Mouse (Mus musculus): ENCODE results near the gene Castor1. TPM values are rescaled to one million over a fixed set of nuclear protein-coding genes. Genes with fewer than 3 reads are reported as not detected.

The Castor1 gene
- total and polyA plus RNA-seq, 3 experiments: 4.7 to 23.7 (median 13.0) TPM

- Histone ChIP-seq H3K27me3 (replicated peaks) (no peaks in the 10 kb centered on the region), H3K9ac (ENCODE audit: insufficient read depth, low read depth) (0 out of 2 replicates have a peak overlapping the region, but pooled peaks have one; percentile 30), H3K79me2 (replicated peaks; ENCODE audit: control insufficient read depth, extremely low read depth, insufficient read depth, poor library complexity, severe bottlenecking) (no peaks in the 10 kb centered on the region), H3K9me3 (replicated peaks; ENCODE audit: low read length) (peaks cover 3% of the 10 kb centered on the region), H3K4me2 (ENCODE audit: insufficient read depth, low read depth, poor library complexity, severe bottlenecking) (no peak overlapping the region), H3K4me3 (replicated peaks in 1 of 3; ENCODE audit: low read depth in 2 of 3, low read length in 2 of 3, poor library complexity in 1 of 3) (no peak overlapping the region), H3K36me3 (replicated peaks in 1 of 2; ENCODE audit: control insufficient read depth in 1 of 2, insufficient read depth in 1 of 2, low read length in 1 of 2) (peaks cover 0 to 9% of the 10 kb centered on the region in 2 experiments), H3K4me1 (ENCODE audit: control insufficient read depth in 1 of 2, insufficient read depth in 2 of 2) (peaks cover 10 to 39% of the 10 kb centered on the region in 2 experiments), H3K27ac (ENCODE audit: insufficient read depth, low read depth) (no peak overlapping the region)
- in situ Hi-C loops (cut with MboI; ENCODE audit: low pct_ligation_motif_present, low pct_unique_long_range_greater_than_20kb, low sequenced_read_pairs): no loop called here
- dilution Hi-C loops (cut with MboI; ENCODE audit: extremely low pct_ligation_motif_present, extremely low pct_unique_long_range_greater_than_20kb, low sequenced_read_pairs): no loop called here
- DNase-seq (ENCODE audit: extremely low read depth): no peak
- TF ChIP-seq RCOR1 (conservative IDR thresholded peaks at IDR 0.05; ENCODE audit: low read depth, low read length) (no peak), MEF2A (IDR thresholded peaks at IDR 0.05; ENCODE audit: borderline replicate concordance, low read depth, low read length) (no peak)
These were observed 28.1 kb downstream of the Castor1 start for GRCm38 (mm10) chr11:4246126-4246525.

DNA sequence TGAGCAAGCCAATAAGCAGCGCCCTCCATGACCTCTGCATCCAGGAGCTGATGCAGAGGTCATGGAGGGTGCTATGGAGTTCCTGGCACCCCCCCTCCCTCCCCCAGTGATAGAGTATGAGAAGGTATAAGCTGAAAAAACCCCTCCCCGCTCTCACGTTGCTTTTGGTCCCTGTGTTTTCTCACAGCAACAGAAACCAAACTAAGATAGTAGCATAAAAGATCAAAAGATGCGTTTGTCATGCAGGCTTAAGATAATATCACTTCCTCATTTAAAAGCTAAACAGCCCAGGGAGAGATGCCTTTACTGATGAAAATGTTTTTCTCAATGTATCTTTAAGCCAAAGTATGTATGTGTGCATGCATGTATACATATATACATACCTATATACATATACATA lies 28.6 kb downstream of the Castor1 start:
- 0 out of 2 replicates have a peak overlapping the region, but pooled peaks have one; percentile 30 for H3K4me2 ChIP-seq (ENCODE audit: insufficient read depth, low read depth, poor library complexity, severe bottlenecking)
- no peak overlapping the region for H3K27ac ChIP-seq (ENCODE audit: insufficient read depth, low read depth)
- H3K9me3 ChIP-seq (replicated peaks; ENCODE audit: low read length): peaks cover 3% of the 10 kb centered on the region
- peaks cover 10 to 39% of the 10 kb centered on the region in 2 experiments for H3K4me1 ChIP-seq (ENCODE audit: control insufficient read depth in 1 of 2, insufficient read depth in 2 of 2)
- peaks cover 0 to 4% of the 10 kb centered on the region in 2 experiments for H3K36me3 ChIP-seq (replicated peaks in 1 of 2; ENCODE audit: control insufficient read depth in 1 of 2, insufficient read depth in 1 of 2, low read length in 1 of 2)
- H3K9ac ChIP-seq (ENCODE audit: insufficient read depth, low read depth): peak overlapping the region; percentile 30; the same call in 1 of the 2 replicates
- H3K79me2 ChIP-seq (replicated peaks; ENCODE audit: control insufficient read depth, extremely low read depth, insufficient read depth, poor library complexity, severe bottlenecking): no peaks in the 10 kb centered on the region
- in situ Hi-C loops (cut with MboI; ENCODE audit: low pct_ligation_motif_present, low pct_unique_long_range_greater_than_20kb, low sequenced_read_pairs): no loop called here
- TF ChIP-seq EP300 (IDR thresholded peaks at IDR 0.05; ENCODE audit: low read length) (no peak), POLR2AphosphoS2 (IDR thresholded peaks at IDR 0.05; ENCODE audit: low read depth, low read length) (no peak), IRF4 (IDR thresholded peaks at IDR 0.05; ENCODE audit: low read depth, low read length) (0 out of 2 replicates have a peak, but pooled peaks have one; percentile 20)
- H3K27me3 ChIP-seq (replicated peaks): no peaks in the 10 kb centered on the region
- no peak overlapping the region for H3K4me3 ChIP-seq (replicated peaks in 1 of 3; ENCODE audit: low read depth in 2 of 3, low read length in 2 of 3, poor library complexity in 1 of 3)
- dilution Hi-C loops (cut with MboI; ENCODE audit: extremely low pct_ligation_motif_present, extremely low pct_unique_long_range_greater_than_20kb, low sequenced_read_pairs): no loop called here
- no peak for DNase-seq (ENCODE audit: extremely low read depth)

DNA sequence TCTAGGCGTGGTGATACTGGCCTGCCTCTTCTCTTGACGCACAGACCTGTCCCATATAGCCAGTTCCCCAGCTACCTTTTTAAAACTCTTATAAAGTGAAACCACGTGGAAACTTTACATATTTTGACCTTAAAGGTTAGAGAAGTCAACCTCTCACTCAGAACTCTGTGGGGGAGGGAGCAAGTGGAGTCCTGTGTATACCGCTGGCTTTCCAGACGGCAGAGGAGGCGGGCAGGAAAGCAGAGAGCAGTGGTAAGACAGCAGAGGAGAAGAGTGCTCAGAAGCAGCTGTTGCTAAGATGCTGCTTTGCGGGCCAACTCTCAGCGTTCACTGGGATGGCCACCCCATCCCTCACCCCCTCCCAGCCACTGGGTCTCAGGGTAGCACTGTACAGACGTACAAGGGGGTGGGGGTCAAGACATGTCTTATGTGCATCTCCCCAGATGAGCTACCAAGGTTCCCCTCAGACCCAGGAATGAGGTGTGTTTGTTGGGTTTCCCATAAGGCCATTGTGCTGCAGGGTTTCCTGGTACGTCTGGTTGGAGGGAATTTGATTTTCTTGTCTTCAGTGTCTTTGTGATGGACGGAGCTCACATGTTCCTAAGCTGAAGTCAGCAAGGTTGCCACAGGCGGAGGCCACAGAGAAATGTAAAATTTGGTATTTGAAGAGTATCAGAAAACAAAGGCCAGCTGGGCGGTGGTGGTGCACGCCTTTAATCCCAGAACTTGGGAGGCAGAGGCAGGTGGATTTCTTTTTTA lies 29.4 kb downstream of the Castor1 start:
- no peak overlapping the region for H3K4me2 ChIP-seq (ENCODE audit: insufficient read depth, low read depth, poor library complexity, severe bottlenecking)
- H3K36me3 ChIP-seq (replicated peaks in 1 of 2; ENCODE audit: control insufficient read depth in 1 of 2, insufficient read depth in 1 of 2, low read length in 1 of 2): no peaks in the 10 kb centered on the region
- no peaks in the 10 kb centered on the region for H3K79me2 ChIP-seq (replicated peaks; ENCODE audit: control insufficient read depth, extremely low read depth, insufficient read depth, poor library complexity, severe bottlenecking)
- DNase-seq (ENCODE audit: extremely low read depth): no peak
- H3K9me3 ChIP-seq (replicated peaks; ENCODE audit: low read length): peaks cover 3% of the 10 kb centered on the region
- dilution Hi-C loops (cut with MboI; ENCODE audit: extremely low pct_ligation_motif_present, extremely low pct_unique_long_range_greater_than_20kb, low sequenced_read_pairs) (no loop called here), in situ Hi-C loops (cut with MboI; ENCODE audit: low pct_ligation_motif_present, low pct_unique_long_range_greater_than_20kb, low sequenced_read_pairs) (no loop called here)
- TF ChIP-seq MAX (IDR thresholded peaks at IDR 0.05; ENCODE audit: low read length): no peak
- TF ChIP-seq RCOR1 (conservative IDR thresholded peaks at IDR 0.05; ENCODE audit: low read depth, low read length): no peak
- TF ChIP-seq GABPA (IDR thresholded peaks at IDR 0.05; ENCODE audit: insufficient replicate concordance, low read depth, low read length): no peak
- no peak for TF ChIP-seq SMC3 (IDR thresholded peaks at IDR 0.05; ENCODE audit: low read depth, low read length)
- TF ChIP-seq MXI1 (IDR thresholded peaks at IDR 0.05; ENCODE audit: low read depth, low read length): no peak
- no peak for TF ChIP-seq NRF1 (IDR thresholded peaks at IDR 0.05; ENCODE audit: low read depth, low read length)
- TF ChIP-seq MEF2A (IDR thresholded peaks at IDR 0.05; ENCODE audit: borderline replicate concordance, low read depth, low read length): no peak
- no peak for TF ChIP-seq TBP (conservative IDR thresholded peaks at IDR 0.05; ENCODE audit: low read depth, low read length)
- no peak for TF ChIP-seq JUND (conservative IDR thresholded peaks at IDR 0.05; ENCODE audit: low read depth, low read length)
- no peak for TF ChIP-seq ZNF384 (IDR thresholded peaks at IDR 0.05; ENCODE audit: low read depth, low read length)
- TF ChIP-seq UBTF (IDR thresholded peaks at IDR 0.05; ENCODE audit: low read depth, low read length): no peak
- H3K27me3 ChIP-seq (replicated peaks): no peaks in the 10 kb centered on the region
- H3K4me3 ChIP-seq (replicated peaks in 1 of 3; ENCODE audit: low read depth in 2 of 3, low read length in 2 of 3, poor library complexity in 1 of 3): no peak overlapping the region
- H3K4me1 ChIP-seq (ENCODE audit: control insufficient read depth in 1 of 2, insufficient read depth in 2 of 2): peaks cover 10 to 39% of the 10 kb centered on the region in 2 experiments
- H3K27ac ChIP-seq (ENCODE audit: insufficient read depth, low read depth): no peak overlapping the region
- no peak overlapping the region for H3K9ac ChIP-seq (ENCODE audit: insufficient read depth, low read depth)
